Mouse (Mus musculus) heart, postnatal 25 days (tissue): ENCODE measurements around the gene Atp6v1b1. TPM values are rescaled to one million over a fixed set of nuclear protein-coding genes. Genes with fewer than 3 reads are reported as not detected.
"Not testable (repeated sequence)": the region's sequence is repeated elsewhere in the genome, so short reads cannot be mapped to it uniquely, and the experiment has no call there.

Experiments
- DNase-seq: peaks from one replicate; pipeline ENCODE4 v3.0.0; 2022; ENCODE audit warnings: low spot score
- intact Hi-C: fragments of 180-260 bp; cut with DNase I; formaldehyde crosslinking; loops from one replicate; pipeline ENCODE4 v1.15.1; 2025
- total RNA-seq, 2 experiments: library from RNA; stranded (reverse); gene quantifications; 2 replicates each; pipeline ENCODE4 v1.2.3; 2021

The Atp6v1b1 gene
- total RNA-seq, 2 experiments from 2014 or later = not detected

DNA sequence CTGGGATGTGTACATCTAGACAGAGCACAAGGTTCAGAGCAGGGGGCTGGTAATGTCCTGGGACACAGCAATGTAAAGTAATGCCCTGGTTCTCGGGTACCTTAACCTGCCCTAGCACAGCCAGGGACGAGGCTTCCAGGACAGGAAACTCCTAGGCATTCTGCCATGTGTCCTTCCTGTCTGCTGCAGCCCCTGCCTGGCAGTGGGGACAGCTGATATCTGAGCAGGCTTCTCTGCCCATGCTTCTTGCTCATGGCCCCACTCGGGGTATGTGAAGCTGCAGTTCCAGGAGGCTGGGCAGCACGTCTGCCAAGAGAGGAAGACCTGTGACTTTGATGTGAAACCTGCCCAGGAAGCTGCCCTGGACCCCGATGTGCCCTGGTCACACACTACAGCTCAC, 25.7 kb downstream of the Atp6v1b1 start:
- intact Hi-C loops = no loop called here
- DNase-seq = no peak

DNA sequence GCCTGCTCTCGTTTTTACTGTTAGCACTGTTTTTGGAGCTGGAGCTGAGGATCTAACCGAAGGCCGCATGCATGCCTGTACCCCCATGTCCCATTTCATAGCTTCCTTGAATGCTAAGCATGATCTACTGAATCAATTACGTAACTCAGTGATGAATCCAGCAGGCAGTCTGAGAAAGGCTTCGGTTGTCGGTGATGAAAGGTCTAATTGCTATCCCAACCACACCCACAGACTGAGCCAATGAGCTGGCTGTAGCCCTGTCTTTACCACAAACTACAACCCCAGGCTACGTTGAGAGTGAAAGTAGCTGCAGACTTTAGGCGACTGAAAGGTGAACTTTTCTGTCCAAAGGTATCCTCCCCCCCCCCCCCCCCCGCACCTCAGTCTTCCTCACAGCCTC, 31.3 kb downstream of the Atp6v1b1 start:
- DNase-seq = no peak
- intact Hi-C loops = loop anchor here (2.0 kb wide), 1 partner anchor 13 kb away; no protein-coding TSS in a partner anchor

DNA sequence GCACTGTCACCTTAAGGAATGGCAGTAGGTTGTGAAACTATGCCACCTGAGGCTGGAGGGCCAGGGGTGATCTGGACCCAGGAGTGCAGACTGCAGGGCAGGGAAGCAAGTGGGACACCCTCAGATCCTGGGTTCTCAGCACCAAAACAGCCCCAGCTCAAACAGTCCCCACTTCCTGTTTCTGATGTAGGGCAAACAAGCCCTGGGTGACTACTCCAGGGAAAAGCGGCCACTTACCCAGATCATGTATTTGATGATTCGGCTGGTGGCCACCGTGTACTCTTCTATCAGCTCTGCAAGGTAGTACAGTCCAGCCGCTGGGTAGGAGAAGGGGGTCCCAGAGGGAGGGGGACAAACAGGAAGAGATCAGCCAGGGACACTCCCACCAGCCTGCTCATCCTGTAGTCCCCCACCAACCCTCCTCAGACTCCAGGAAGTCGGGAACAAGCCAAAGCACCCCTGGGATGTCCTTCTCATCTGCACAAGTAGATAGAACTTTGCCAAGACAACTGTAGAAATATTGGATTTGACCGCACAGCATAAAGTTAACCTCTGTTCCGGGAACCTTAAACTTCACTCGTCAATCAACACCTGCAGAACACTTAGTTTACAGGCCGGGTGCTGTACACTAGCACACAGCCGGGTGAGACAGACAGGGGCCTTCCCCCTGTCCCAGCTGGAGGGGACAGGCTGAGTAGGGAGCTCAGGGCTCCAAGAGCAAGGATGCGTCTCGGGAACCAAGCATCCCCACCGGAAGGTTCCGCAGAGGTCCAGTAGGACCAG, 32.2 kb downstream of the Atp6v1b1 start:
- DNase-seq = no peak
- intact Hi-C loops = loop anchor here (2.0 kb wide), 1 partner anchor 14 kb away; no protein-coding TSS in a partner anchor

DNA sequence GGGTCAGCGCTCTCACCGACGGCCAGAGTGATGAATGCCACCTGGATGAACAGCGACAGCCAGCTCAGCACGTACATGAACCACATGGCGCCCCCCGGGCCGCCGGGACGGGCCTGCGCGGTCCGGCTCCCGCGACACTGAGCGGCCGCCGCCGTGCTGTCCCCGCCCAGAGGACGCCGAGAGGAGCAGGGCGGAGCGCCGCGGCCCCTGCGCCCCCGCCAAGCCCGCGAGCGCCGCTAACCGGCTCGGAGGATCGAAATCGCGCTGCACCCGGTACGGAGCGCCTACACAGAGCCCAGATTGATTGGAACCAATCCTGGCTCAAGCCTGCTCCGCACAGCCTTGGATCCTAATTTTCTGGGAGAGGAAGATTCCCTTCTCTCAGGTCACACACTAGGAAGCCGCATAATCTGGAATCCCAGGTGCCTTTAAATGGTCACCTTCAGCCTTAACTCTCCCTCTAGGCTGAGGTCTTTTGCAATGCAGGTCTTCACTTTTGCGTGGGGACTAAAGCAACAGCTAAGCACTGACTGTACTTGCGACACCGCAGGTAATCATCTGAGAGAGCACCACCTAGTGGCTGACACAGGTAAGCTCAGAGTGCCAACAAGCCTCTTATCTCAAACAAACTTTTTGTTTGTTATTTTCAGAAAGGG, 33.0 kb downstream of the Atp6v1b1 start, which contains the start of gene Tex261:
Gene Tex261, minus strand, starts transcription at position 176 of the 656 bp plus-strand sequence.
- intact Hi-C loops = loop anchor here (2.0 kb wide), 1 partner anchor 15 kb away; no protein-coding TSS in a partner anchor
- DNase-seq = peak; percentile 84

DNA sequence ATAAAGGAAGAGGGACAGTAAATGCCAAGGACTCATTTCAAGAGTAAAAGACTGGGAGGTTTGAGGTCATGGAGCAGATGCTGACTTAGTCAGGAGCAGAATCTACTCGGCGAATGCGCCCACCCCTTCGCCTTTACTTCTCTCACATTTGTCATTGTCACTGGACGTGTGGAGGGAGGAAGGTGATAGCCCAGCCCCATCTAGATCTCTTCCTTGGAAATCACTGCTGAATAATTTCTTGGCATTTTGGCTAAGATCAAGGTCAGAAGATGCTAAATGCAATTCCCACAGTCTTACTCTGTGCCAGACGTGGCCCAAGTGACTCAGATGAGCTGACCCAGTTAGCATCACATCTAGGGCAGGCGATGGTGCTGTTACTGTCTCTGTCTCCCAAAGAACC, 35.5 kb downstream of the Atp6v1b1 start:
- no peak for DNase-seq
- intact Hi-C loops = no loop called here

DNA sequence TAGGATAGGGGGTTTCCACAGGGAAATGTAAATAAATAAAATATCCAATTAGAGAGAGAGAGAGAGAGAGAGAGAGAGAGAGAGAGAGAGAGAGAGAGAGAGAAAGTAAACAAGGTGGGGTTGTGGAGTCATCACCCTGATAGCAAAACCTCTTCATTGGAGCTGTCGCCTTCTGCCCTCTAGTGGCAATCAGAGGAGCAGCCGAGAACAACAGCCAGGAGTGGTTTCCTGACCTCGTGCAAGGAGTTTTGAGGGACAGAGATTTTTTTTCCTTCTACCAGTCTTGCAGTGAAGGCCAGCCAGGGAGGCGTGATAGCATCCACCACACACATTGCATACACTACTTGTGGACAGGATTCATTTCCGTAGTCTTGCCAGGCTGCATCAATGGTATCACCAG, 36.2 kb downstream of the Atp6v1b1 start:
- intact Hi-C loops = loop anchor here (1.0 kb wide), 1 partner anchor 21 kb away; no protein-coding TSS in a partner anchor

DNA sequence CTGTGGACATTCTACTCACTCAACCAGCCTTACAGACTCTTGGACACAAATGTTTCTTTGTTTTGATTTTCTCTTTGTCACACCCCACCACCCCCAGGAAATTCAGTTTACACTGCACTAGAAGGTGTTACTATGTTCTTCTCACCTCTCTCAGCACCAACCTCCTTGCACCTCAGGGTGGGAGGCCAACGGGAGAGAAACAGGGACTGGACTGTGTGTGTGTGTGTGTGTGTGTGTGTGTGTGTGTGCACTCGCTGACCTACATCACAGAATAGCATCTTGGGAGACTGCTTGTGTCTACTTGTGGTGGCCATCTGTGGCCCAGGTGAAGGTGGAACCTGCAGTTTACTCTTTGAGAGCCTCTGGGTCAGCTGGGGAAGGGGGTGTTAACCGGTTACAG, 43.6 kb downstream of the Atp6v1b1 start:
- intact Hi-C loops = no loop called here
- no peak for DNase-seq

More for the DNA sequence above, 36.2 kb downstream of the Atp6v1b1 start:
- DNase-seq = no peak

DNA sequence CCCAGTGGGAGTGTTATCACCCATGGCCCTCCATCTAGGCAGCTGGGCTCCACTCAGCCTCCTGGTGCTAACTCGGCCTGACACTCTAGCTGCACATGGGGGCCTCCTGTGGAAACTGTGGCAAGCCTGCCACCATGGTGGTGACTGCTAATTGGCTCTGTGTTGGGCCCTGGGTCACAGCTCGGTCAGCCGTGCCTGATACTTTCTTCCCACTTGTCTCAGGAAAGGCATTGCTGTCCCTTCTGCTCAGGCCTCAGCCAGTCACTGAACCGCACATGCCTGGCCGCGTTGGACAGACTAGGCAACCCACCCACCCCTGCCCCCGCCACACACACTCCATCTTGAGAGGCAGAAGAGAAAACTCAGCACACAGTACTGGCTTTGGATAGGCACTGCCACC, 45.8 kb downstream of the Atp6v1b1 start:
- DNase-seq = no peak
- intact Hi-C loops = no loop called here

DNA sequence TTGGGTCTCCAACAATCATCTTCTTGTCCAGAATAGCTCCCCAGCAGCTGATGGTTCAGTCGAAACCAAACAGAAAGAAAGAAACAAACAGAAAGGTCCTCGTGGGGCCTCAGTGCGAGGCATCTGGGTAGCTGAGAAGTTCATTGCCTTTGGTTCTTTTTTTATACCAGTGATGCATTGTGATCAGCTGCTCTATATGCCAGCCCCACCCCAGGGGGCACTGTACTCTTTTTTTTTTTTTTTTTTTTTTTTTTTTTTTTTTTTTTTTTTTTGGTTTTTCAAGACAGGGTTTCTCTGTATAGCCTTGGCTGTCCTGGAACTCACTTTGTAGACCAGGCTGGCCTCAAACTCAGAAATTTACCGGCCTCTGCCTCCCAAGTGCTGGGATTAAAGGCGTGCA, 47.7 kb downstream of the Atp6v1b1 start:
- not testable (repeated sequence) for DNase-seq
- intact Hi-C loops = loop anchor here (5.0 kb wide), 1 partner anchor 77 kb away; the partner anchor contains the start of gene Zfp638

DNA sequence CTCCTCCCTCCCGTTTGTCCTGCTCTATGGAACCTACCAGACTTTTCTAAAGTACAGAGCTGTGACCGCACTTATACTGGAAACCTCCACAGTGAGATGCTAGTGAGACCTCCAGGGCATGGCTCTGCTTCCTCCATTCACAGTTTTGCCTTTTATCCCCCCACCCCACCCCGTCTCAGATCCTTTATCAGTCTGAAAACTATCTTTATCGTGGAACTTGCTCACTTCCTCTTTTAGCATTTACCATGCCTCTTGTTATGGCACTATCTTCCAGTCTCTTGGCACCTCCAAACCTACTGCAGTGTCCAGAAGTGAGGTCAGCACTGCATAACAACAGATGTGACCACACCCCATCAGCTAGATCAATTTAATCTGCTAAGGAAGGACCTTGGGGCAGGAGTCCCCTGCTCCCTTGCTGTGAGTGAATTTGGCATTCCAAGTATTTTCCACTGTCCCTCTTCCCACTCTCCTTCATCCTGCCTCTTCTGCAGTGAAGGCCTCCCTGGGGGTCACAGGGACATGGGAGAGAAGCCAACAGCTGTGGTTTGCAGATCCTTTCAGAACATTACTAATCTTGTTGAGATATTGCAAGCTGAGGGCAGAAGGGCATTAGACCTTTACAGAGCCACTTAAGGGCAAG, 48.6 kb downstream of the Atp6v1b1 start:
- intact Hi-C loops = loop anchor here (5.0 kb wide), 1 partner anchor 76 kb away; the partner anchor contains the start of gene Zfp638
- DNase-seq = no peak

DNA sequence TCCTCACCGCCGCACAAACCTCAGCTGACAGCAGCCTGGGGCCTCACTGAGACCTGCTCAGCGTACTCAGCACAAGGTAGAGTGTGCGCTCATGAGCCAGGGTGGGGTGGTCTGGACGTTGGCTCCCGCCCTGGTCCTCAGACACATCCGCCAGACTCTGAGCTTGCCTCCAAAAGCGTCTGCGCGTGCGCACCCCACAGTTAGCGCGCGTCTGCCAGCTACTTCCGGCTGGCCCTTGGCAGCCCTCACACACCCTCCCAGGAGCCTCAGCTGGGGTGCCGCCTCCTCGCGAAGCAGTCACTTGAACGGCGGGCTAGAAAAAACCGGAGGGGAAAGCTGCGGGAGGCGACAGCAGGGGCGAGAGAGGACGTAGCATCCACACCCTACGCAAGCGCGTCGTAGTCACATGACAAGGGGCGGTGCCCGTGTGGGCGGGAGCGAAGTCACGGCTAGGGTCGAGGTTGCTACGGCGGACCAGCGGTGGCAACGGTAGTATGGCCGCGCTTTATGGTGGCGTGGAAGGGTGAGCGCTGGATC, 52.0 kb downstream of the Atp6v1b1 start, which contains the start of gene Nagk:
Gene Nagk, plus strand, starts transcription at position 223 of the 537 bp plus-strand sequence.
- intact Hi-C loops = loop anchor here (2.0 to 5.0 kb wide), 2 partner anchors 34 to 72 kb away; partner anchors contain the start of gene Zfp638

DNA sequence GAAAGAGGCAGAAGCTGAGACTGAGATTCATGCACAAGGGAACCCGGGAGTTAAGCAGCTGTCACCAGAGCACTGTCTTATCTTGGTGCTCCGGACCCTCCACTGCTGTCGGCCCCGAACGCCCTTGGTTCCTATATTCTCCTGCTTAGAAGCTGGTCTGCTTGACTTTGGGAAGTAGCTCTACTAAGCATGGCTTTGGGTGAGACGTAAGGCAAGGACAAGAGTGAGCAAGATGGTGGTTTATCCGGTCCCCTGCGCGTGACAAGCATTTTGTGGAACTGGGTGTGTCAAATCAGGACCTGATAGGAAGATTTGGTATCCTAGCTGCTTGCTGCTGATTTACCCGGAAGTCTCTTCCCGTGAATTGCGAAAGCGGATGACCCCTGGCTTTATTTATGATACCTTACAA, 52.7 kb downstream of the Atp6v1b1 start:
- no peak for DNase-seq
- intact Hi-C loops = loop anchor here (2.0 kb wide), 1 partner anchor 33 kb away; no protein-coding TSS in a partner anchor

More for the DNA sequence above, 52.0 kb downstream of the Atp6v1b1 start, which contains the start of gene Nagk:
- peak; percentile 88 for DNase-seq

DNA sequence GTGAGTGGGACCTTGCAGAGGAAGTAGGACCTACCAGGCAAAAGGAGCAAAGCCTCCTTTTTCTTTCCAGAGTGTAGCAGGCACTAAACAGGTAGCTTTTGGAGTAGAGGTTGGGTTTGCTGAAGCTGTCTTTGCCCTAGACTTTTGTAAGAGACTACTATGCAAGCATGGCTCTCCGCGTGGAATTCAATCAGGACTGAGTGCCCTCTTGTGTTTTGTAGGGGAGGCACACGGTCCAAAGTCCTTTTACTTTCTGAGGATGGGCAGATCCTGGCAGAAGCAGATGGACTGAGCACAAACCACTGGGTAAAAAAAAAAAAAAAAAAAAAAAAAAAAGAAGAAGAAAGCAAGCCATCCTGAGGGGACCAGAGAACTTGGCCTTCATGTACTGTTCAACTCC, 53.9 kb downstream of the Atp6v1b1 start:
- no peak for DNase-seq
- intact Hi-C loops = no loop called here

DNA sequence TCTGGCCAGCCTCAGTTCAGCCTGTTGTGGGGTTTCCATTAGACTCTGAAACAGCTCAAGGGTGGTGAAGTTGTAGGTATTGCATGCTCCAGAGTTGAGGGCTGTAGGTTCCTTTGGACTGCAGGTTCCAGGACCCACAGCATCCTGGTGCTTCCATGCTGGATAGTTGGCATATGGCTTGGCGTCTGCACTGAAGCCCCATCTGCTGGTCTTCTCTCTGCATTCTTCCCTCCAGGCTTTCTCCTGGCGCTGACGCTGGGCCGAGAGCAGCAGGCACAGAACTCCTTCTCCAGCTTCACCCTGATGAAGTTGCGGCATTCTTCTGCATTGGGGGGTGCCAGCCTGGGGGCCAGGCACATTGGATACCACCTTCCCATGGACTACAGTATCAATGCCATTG, 59.2 kb downstream of the Atp6v1b1 start:
- intact Hi-C loops = no loop called here
- DNase-seq = no peak

DNA sequence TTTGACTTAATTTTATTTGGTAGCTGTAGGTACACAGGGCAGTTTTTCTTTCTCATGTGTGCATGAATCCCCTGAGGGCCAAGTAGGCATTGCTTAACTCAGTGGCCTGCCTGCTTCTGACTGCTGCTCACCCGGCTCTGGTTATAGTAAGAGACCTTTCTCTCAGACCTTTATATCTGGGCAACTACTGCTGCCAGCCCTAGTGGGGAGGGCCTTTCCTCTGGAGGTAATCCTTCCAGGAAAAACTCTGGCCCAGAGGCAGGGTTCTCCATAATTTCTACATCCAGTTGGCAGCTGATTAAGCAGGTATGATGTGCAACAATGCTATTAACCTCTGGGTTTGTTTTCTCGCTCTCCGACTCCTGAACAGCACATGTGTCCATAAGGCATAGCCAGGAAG, 60.1 kb downstream of the Atp6v1b1 start:
- no peak for DNase-seq
- intact Hi-C loops = no loop called here

Other genes starting within 250 kb of the Atp6v1b1 start
- 10 to 100 TPM; 32.8 to 35.2 TPM for gene Dguok, start 236.0 kb upstream of the Atp6v1b1 start, total RNA-seq
- 1 to 10 TPM; 1.6 to 2.2 TPM for gene Actg2, start 206.7 kb upstream of the Atp6v1b1 start, total RNA-seq
- 10 to 100 TPM in 1 of 2 experiments, 1 to 10 TPM in 1; 10.0 to 12.6 TPM for gene Stambp, start 170.3 kb upstream of the Atp6v1b1 start, total RNA-seq
- not detected for gene Clec4f, start 86.8 kb upstream of the Atp6v1b1 start, total RNA-seq
- gene Cd207, start 65.1 kb upstream of the Atp6v1b1 start, total RNA-seq = 1 to 10 TPM; 1.0 to 1.5 TPM
- gene Vax2, start 31.7 kb upstream of the Atp6v1b1 start, total RNA-seq = not detected
- not detected for gene Ankrd53, start 19.7 kb downstream of the Atp6v1b1 start, total RNA-seq
- 10 to 100 TPM; 85.4 to 99.8 TPM for gene Tex261, start 32.8 kb downstream of the Atp6v1b1 start, total RNA-seq
- gene Nagk, start 52.0 kb downstream of the Atp6v1b1 start, total RNA-seq = 10 to 100 TPM; 16.7 to 18.0 TPM
- gene Paip2b, start 88.8 kb downstream of the Atp6v1b1 start, total RNA-seq = 10 to 100 TPM; 30.6 to 35.0 TPM
- 10 to 100 TPM; 51.2 to 56.2 TPM for gene Zfp638, start 124.1 kb downstream of the Atp6v1b1 start, total RNA-seq